Mouse (Mus musculus) liver, embryonic 16.5 days (tissue): Measurements from ENCODE around the gene Tiam2. TPM values are rescaled to one million over a fixed set of nuclear protein-coding genes. Genes with fewer than 3 reads are reported as not detected.

Source experiments
- ATAC-seq: fragments of 200-750 bp; cut with Nextera tagmentation; 2 replicates; pipeline ENCODE4 v1.8.0; 2017; ENCODE audit warnings: low read depth, mild to moderate bottlenecking, moderate number of reproducible peaks, moderate library complexity
- H3K27ac ChIP-seq: fragments of 300-500 bp; sonication (generic); 2 replicates; pipeline ENCODE4 v1.5.1; 2014; ENCODE audit warnings: mild to moderate bottlenecking, low read length
- H3K27me3 ChIP-seq: fragments of 300-500 bp; sonication (generic); 2 replicates; pipeline ENCODE4 v1.6.1; 2014; ENCODE audit warnings: low read depth, low read length, mixed read lengths; ENCODE audit not compliant: control insufficient read depth, insufficient read depth
- H3K36me3 ChIP-seq: fragments of 300-500 bp; sonication (generic); 2 replicates; pipeline ENCODE4 v1.6.1; 2014; ENCODE audit warnings: mild to moderate bottlenecking; ENCODE audit not compliant: control insufficient read depth, insufficient read depth
- H3K4me1 ChIP-seq: fragments of 300-500 bp; sonication (generic); 2 replicates; pipeline ENCODE4 v1.6.1; 2014; ENCODE audit warnings: low read depth, low read length, mixed read lengths; ENCODE audit not compliant: control insufficient read depth
- H3K4me2 ChIP-seq: fragments of 300-500 bp; sonication (generic); 2 replicates; pipeline ENCODE4 v1.6.1; 2014; ENCODE audit warnings: low read depth, low read length, mixed read lengths
- H3K4me3 ChIP-seq: fragments of 300-500 bp; sonication (generic); 2 replicates; pipeline ENCODE4 v1.5.1; 2014; ENCODE audit warnings: low read depth, mild to moderate bottlenecking, low read length
- H3K9ac ChIP-seq: fragments of 300-500 bp; sonication (generic); 2 replicates; pipeline ENCODE4 v1.6.1; 2014; ENCODE audit warnings: low read depth, low read length
- H3K9me3 ChIP-seq: fragments of 300-500 bp; sonication (generic); replicated peaks from 2 replicates; pipeline ENCODE4 v1.6.1; 2016; ENCODE audit warnings: low read length; ENCODE audit not compliant: control insufficient read depth
- WGBS: fragments of 180-500 bp; shearing (Covaris S2); extraction: QIAGEN DNeasy Blood & Tissue Kit; methylation state at CpG from one replicate; pipeline ENCODE4 v1.1.7; 2014; ENCODE audit not compliant: insufficient replicate concordance; 5-methylcytosine and 5-hydroxymethylcytosine counted together
- polyA plus RNA-seq: library from polyadenylated mRNA; unstranded; fragments of >200 nt; fragmentation: Nextera tagmentation; extraction: Ambion mirVana; gene quantifications from 2 replicates; pipeline ENCODE4 v1.2.1, GENCODE M21; 2015

The Tiam2 gene
- polyA plus RNA-seq, 1 experiment from 2014 or later = 0.86 TPM

GRCm38 (mm10) chr17:3420148-3420547 lies 93.8 kb downstream of the Tiam2 start:
- Histone ChIP-seq H3K27ac (no peak overlapping the region), H3K4me1 (no peaks in the 10 kb centered on the region), H3K36me3 (no peaks in the 10 kb centered on the region), H3K4me3 (no peak overlapping the region), H3K9me3 (no peaks in the 10 kb centered on the region), H3K4me2 (no peak overlapping the region), H3K9ac (no peak overlapping the region), H3K27me3 (no peaks in the 10 kb centered on the region)
- no peak for ATAC-seq
- WGBS = 58% methylated on average over 4 of the region's 4 CpGs

DNA sequence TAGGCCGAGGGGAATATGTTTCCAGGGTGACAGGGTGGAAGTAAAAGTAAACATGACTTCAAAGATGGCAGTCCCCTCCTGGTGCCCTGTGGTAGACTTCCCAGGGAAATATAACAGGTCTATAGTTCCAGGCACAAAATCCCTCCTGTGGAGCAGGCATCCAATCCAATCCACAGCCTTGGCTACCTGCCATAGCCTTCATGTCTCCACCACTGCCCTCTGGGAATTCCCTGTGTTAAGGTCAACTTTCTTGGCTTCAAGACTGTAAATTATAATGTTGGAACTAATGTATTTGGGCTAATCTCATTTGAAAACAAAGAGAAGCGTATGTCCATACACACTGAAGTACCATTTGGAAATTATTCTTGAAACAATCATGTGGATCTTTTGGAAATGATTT lies 97.0 kb downstream of the Tiam2 start:
- no peaks in the 10 kb centered on the region for H3K9me3 ChIP-seq
- no peak for ATAC-seq
- WGBS = 51% methylated on average over 2 of the region's 2 CpGs
- no peak overlapping the region for H3K4me3 ChIP-seq
- no peaks in the 10 kb centered on the region for H3K36me3 ChIP-seq
- no peaks in the 10 kb centered on the region for H3K27me3 ChIP-seq
- no peak overlapping the region for H3K27ac ChIP-seq
- H3K4me2 ChIP-seq = no peak overlapping the region
- H3K9ac ChIP-seq = no peak overlapping the region
- H3K4me1 ChIP-seq = no peaks in the 10 kb centered on the region

- Histone ChIP-seq H3K27ac (no peak overlapping the region), H3K4me2 (no peak overlapping the region), H3K4me3 (no peak overlapping the region), H3K4me1 (no peaks in the 10 kb centered on the region), H3K36me3 (no peaks in the 10 kb centered on the region), H3K9me3 (no peaks in the 10 kb centered on the region), H3K9ac (no peak overlapping the region), H3K27me3 (no peaks in the 10 kb centered on the region)
- 81% methylated on average over 9 of the region's 9 CpGs for WGBS
- ATAC-seq = no peak
Measured at GRCm38 (mm10) chr17:3428659-3429058, 102.3 kb downstream of the Tiam2 start.

GRCm38 (mm10) chr17:3432590-3433498 lies 106.5 kb downstream of the Tiam2 start:
- Histone ChIP-seq H3K9ac (no peak overlapping the region), H3K9me3 (no peaks in the 10 kb centered on the region), H3K4me1 (no peaks in the 10 kb centered on the region), H3K36me3 (no peaks in the 10 kb centered on the region), H3K27me3 (no peaks in the 10 kb centered on the region; the same call in 1 of the 2 replicates), H3K4me2 (no peak overlapping the region), H3K27ac (no peak overlapping the region), H3K4me3 (no peak overlapping the region)
- 63% methylated on average over 10 of the region's 10 CpGs for WGBS
- no peak for ATAC-seq

DNA sequence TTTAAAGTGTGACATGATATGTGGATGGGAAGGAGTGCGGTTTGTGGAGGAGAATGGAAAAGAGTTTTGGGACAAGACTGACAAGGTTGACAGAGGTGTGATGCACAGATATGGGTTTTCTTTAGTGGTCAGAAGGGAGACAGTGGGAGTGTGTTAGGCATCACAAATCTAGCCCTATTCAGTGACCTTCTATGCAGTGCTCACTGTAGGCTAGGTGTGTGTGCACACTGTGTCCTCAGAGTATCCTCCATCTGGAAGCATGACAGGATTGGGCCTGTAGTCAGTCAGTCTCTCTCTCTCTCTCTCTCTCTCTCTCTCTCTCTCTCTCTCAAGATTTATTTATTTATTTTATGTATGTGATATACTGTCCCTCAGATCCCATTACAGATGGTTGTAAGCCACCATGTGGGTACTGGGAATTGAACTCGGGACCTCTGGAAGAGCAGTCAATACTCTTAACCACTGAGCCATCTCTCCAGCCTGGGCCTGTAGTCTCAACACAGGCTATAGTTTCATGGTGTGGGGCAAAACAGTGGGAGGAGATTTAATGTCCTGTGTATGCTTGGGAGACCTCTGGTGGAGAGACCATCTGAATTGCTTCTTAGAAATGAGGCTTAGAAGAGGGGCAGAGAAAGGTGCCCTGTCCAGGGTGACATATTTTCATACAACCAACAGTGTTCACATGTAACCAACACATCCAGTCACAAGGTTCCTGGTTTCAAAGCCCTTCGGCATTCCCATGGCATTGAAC lies 107.3 kb downstream of the Tiam2 start:
- ATAC-seq = no peak
- Histone ChIP-seq H3K4me3 (no peak overlapping the region), H3K9me3 (no peaks in the 10 kb centered on the region), H3K4me1 (no peaks in the 10 kb centered on the region), H3K27ac (no peak overlapping the region), H3K9ac (no peak overlapping the region), H3K27me3 (no peaks in the 10 kb centered on the region; the same call in 1 of the 2 replicates), H3K36me3 (no peaks in the 10 kb centered on the region), H3K4me2 (no peak overlapping the region)
- WGBS = 67% methylated on average over 3 of the region's 3 CpGs

DNA sequence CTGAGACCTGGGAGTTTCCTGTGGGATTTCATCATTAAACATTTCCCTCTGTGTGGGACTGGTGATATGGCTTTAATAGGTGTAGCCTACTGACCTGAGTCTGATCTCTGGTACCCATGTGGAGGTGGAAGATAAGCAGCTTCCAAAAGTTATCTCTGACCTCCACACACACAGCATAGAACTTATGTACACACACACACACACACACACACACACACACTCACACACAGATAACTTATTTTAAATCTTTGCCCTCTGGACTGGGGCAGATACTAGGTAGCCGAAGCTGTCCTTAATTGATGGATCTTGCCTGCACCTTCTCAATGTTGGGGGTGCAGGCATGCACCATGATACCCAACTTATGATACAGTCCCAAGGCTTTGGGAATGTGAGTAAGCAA lies 108.9 kb downstream of the Tiam2 start:
- Histone ChIP-seq H3K9me3 (no peaks in the 10 kb centered on the region), H3K27ac (no peak overlapping the region), H3K27me3 (no peaks in the 10 kb centered on the region; the same call in 1 of the 2 replicates), H3K4me2 (no peak overlapping the region), H3K9ac (no peak overlapping the region), H3K36me3 (no peaks in the 10 kb centered on the region), H3K4me1 (no peaks in the 10 kb centered on the region), H3K4me3 (no peak overlapping the region)
- peak; percentile 43; the same call in 1 of the 2 replicates for ATAC-seq
- WGBS = 21% methylated on average over 1 of the region's 1 CpGs

- H3K9ac ChIP-seq = no peak overlapping the region
- no peaks in the 10 kb centered on the region for H3K9me3 ChIP-seq
- H3K36me3 ChIP-seq = no peaks in the 10 kb centered on the region
- H3K4me1 ChIP-seq = no peaks in the 10 kb centered on the region
- no peaks in the 10 kb centered on the region; the same call in 1 of the 2 replicates for H3K27me3 ChIP-seq
- 71% methylated on average over 12 of the region's 12 CpGs for WGBS
- no peak overlapping the region for H3K27ac ChIP-seq
- no peak overlapping the region for H3K4me2 ChIP-seq
- no peak for ATAC-seq
- no peak overlapping the region for H3K4me3 ChIP-seq
Measured at GRCm38 (mm10) chr17:3436841-3437515, 110.6 kb downstream of the Tiam2 start.

GRCm38 (mm10) chr17:3442526-3443401 lies 116.4 kb downstream of the Tiam2 start:
- H3K4me2 ChIP-seq = no peak overlapping the region
- H3K36me3 ChIP-seq = no peaks in the 10 kb centered on the region
- H3K9ac ChIP-seq = no peak overlapping the region
- ATAC-seq = peak; percentile 64; the same call in 1 of the 2 replicates
- no peaks in the 10 kb centered on the region for H3K9me3 ChIP-seq
- H3K27ac ChIP-seq = 0 out of 2 replicates have a peak overlapping the region, but pooled peaks have one; percentile 9
- no peaks in the 10 kb centered on the region for H3K4me1 ChIP-seq
- H3K4me3 ChIP-seq = no peak overlapping the region
- H3K27me3 ChIP-seq = no peaks in the 10 kb centered on the region
- WGBS = 52% methylated on average over 10 of the region's 10 CpGs
